Mouse (Mus musculus): ENCODE results near the gene Eif2b3. TPM values are rescaled to one million over a fixed set of nuclear protein-coding genes. Genes with fewer than 3 reads are reported as not detected.

Eif2b3 gene
- total RNA-seq, 2 experiments from 2014 or later: 5.0 to 7.8 TPM

DNA sequence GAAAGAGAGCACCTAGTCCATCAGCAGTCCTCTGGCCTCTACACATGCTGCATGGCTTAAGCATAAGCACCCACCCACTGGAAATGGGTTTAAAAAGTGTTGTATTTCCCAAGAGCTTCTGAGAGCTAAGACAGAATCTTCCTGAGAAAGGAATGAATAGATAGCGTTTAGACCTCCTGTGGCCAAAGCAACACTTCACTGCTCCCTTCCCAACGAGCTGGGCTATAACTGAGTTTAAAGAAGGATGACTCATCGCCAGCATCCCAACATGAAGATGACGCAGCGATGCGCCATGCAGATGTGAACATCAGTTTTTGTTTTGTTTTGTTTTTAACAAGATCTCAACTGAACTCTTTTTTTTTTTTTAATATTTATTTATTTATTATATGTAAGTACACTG is 5.6 kb upstream of the Eif2b3 start:
- ATAC-seq (replicated peaks; ENCODE audit: low FRiP score, poor library complexity, severe bottlenecking): no peak

- ATAC-seq (replicated peaks; ENCODE audit: low FRiP score, poor library complexity, severe bottlenecking): no peak
Observed at GRCm38 (mm10) chr4:117014901-117015415, 4.2 kb upstream of the Eif2b3 start.

DNA sequence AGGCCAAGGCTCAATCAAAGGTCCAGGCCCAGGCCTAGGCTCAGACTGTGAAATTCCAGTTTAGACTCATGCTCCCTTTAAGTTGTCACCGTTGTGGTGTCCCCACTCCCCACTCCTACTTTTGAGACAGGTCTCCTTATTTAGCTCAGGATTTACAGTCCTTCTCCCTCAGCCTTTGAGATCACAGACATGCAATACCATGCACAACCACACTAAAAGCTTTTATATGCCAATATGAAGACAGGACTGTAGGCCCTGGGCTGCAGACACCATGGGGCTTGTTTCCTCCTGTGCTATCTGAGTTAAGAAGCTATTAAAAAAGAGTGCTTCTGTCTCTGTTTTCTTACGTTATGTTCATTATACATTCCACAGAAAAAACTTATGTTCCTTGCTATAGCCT is 1.5 kb upstream of the Eif2b3 start:
- ATAC-seq (replicated peaks; ENCODE audit: low FRiP score, poor library complexity, severe bottlenecking): no peak

- ATAC-seq (replicated peaks; ENCODE audit: low FRiP score, poor library complexity, severe bottlenecking): no peak
Observed at GRCm38 (mm10) chr4:117018327-117018726, 875 bp upstream of the Eif2b3 start.

DNA sequence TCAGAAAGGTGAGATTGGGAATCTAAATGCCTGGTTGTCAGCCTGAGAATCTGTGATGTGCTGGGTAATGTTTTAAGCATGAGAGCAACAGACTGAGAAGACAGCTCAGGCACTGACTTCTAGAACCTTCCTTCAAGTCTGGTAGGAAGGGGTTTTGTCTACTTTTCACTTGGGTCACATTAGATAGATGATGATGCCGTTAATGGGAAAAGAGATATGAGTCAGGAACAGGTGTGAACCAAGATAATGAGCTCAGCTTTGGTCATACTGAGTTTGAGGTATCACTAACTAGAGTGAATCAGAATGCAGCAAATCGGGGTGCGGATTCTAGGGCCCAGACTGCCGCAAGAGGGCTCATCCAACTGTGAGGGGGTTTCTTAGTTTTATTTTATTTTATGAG is 4.3 kb downstream of the Eif2b3 start:
- ATAC-seq (replicated peaks; ENCODE audit: low FRiP score, poor library complexity, severe bottlenecking): no peak

DNA sequence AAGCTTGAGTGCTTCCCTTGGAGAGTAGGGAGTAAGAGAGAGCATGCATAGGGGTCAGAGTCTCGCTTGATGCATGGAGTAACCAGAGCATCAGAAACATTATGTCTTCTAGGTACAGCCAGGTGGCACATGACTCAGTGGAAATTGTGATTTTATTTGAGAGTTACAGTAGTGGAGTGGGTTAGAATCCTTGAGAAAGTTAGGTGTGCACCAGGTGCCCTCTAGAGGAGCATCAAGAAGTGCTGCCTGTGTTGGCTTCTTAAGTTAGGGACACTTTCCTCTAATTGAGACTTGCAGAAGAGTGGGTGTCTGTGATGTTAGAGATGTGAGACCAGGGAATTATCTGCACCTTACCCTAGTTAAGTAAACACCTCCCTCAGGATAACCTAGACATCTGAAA is 11.9 kb downstream of the Eif2b3 start:
- peak; percentile 48; the same call in 1 of the 2 replicates for ATAC-seq (replicated peaks; ENCODE audit: low FRiP score, poor library complexity, severe bottlenecking)

DNA sequence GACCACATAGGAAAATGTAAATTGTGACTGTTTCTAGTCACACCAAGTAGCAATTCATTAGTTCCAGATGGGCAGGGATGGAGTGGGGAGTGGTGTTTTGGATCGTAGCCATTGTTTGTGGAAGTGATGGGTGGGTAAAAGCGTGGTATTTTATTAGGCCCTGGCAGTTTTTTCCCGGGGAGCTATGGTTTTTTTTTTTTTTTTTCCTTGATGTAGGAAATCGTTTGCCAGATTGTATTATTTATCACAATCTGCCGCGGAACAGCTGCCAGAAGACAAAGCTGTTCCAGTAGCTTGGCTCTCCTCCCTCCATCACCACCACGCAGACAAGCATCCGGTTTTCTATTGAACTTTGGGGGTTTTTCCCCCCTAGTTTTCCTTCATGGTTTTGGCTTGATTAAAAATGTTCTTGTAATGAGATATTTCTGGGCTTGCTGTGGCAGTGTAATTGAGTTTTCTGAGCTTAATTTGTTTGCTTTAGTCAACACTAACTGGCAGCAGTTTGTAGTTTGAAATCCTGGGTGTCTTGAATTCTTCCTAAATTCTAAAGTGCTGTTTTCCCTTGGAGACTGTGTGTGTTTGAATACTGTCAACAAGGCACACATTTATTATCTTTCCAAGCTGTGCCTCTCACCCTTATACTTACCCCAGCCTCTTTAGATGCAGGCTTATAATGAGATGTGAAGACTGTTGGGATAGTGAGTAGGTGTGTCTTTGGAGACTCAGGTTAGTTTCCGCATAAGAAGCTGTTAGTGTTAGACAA is 20.9 kb downstream of the Eif2b3 start:
- no peak for ATAC-seq (replicated peaks; ENCODE audit: low FRiP score, poor library complexity, severe bottlenecking)

- ATAC-seq (replicated peaks; ENCODE audit: low FRiP score, poor library complexity, severe bottlenecking): no peak
Observed at GRCm38 (mm10) chr4:117040791-117041190, 21.6 kb downstream of the Eif2b3 start.

GRCm38 (mm10) chr4:117041283-117041721 is 22.1 kb downstream of the Eif2b3 start:
- no peak for ATAC-seq (replicated peaks; ENCODE audit: low FRiP score, poor library complexity, severe bottlenecking)

DNA sequence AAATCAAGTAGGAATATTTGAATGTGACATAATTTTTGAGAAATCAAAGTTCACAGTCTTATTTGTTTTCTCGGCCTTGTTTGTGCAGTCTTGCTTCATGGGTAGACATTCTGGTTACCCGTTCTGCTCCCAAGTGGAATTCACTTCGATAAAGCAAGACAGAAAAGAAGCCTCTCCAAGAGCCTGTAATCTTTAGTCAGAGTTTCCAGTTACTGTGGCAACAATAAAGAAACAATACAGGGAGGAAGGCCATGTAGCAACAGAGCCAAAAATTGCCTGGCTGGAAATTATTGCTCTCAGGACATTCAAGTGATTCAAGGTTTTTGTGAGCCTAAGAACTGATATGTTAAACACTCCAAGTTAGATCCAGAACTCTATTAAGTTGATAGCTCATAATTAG is 29.6 kb downstream of the Eif2b3 start:
- ATAC-seq (replicated peaks; ENCODE audit: low FRiP score, poor library complexity, severe bottlenecking): no peak

DNA sequence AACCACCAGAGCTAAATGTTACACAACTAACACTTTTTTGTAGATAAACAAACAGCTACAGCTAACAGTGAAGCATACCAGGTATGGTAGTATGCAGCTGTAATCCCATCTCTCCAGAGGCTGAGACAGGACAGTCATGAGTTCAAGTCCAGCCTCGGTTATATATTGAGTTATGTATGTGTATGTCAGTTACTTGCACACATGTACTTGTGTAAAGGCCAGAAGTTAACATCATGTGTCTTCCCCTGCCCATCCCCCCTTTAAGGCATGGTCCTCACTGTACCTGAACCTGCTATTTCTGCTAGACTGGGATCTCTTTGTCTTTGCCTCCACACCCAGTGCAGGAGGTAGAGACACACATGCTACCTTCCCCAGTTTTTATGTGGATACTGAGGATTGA is 30.3 kb downstream of the Eif2b3 start:
- no peak for ATAC-seq (replicated peaks; ENCODE audit: low FRiP score, poor library complexity, severe bottlenecking)

DNA sequence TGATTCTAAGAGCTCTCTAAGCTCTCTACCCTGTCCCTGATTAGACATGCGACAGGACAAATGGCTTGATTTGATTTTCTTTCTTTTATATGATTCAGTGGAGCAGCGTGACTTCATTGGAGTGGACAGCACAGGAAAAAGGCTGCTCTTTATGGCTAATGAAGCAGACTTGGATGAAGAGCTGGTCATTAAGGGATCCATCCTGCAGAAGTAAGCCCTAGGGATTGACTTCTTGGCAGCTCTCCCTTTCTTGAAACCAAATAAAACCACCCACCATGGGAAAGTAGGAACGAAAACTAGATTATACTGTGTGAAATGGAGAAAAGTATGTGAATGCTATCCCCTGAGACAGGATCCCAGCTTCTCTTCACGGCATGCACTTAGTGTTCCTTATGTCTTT is 33.4 kb downstream of the Eif2b3 start:
- ATAC-seq (replicated peaks; ENCODE audit: low FRiP score, poor library complexity, severe bottlenecking): no peak

DNA sequence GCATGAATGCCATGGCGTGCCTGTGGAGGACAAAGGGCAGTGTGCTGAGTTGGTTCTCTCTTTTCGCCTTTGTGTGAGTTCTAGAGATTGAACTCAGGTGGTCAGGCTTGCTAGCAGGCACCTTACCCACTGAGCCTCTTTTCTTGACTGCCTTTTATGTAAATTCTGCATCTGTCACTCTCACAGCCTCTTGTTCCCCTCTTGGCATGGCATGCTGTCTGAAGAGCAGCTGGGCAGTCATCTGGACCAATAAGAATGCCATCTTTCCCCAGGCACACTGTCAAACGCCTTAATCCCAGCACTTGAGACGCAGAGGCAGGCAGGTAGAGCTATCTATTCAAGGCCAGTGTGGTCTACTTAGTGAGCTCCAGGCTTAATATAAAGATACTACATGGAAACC is 34.8 kb downstream of the Eif2b3 start:
- no peak for ATAC-seq (replicated peaks; ENCODE audit: low FRiP score, poor library complexity, severe bottlenecking)

DNA sequence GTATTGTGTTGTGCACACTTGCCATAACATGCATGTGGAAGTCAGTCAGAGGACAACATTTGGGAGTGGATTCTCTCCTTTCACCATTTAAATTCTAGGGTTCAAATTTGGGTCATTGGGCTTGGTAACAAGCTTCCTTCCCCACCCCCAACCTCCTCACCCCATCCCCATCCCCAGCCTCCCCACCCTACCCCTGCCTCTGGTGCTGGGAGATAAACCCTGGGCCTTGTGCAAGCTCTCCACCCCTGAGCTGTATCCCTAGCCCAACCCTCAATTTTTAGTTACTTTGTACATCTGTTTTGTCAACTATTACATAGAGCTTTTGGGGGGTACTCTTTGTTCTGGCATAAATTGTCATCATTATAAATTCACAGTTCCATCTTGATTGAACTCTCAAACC is 36.9 kb downstream of the Eif2b3 start:
- peak; percentile 90 for ATAC-seq (replicated peaks; ENCODE audit: low FRiP score, poor library complexity, severe bottlenecking)

- ATAC-seq (replicated peaks; ENCODE audit: low FRiP score, poor library complexity, severe bottlenecking): peak; percentile 58
Observed at GRCm38 (mm10) chr4:117056514-117056913, 37.3 kb downstream of the Eif2b3 start.

GRCm38 (mm10) chr4:117058512-117058911 is 39.3 kb downstream of the Eif2b3 start:
- no peak; the same call in 1 of the 2 replicates for ATAC-seq (replicated peaks; ENCODE audit: low FRiP score, poor library complexity, severe bottlenecking)

DNA sequence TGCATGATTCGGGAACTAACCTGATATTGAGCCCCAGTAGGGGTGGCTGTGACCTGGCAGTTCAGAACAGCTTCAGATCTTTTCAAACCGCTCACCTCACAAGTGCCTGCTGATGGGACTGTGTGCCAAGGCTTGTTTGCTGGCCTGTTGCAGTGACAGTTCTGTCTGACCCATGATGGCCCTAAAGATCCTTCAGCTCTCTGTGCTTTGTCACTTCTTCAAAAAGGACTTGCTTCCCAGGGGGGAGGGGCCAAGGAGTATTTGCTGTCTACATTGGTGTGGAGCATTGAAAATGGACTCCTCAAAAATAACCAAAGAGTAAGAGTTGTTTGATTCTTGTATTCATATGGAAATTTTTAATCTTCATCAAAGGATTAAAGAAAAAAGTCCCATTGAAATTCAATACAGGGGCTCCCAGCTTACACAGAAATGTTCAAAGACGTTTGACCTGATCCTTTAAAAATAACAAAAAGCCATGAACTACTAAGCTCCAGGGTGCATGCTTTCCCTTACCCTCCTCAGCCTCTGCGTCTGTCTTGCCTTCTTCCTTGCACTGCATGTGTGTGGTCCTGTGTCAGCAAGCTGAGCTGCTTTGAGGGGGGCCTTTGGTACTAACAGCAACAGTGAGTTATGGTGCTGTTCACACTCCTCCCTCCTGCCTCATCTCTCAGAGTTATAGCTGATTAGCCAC is 43.6 kb downstream of the Eif2b3 start:
- ATAC-seq (replicated peaks; ENCODE audit: low FRiP score, poor library complexity, severe bottlenecking): no peak

DNA sequence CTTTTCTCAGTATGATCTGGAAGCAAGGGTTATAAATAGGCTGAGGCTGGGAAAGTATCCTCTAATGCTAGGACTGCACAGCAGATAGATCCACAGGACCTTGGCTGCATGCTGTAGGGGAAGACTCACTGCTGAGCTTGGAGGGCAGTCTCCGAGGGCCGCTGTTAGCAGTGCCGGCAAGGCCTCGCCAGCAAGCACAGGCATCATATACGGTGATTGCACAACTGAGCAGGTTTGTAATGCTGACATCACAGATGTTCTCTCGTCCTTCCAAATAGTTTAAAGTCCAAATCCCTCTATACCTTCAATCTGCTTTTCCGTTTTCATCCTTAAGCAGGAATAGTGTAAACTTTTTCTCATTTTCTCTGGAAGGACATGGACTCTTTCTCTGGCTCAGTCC is 48.8 kb downstream of the Eif2b3 start:
- ATAC-seq (replicated peaks; ENCODE audit: low FRiP score, poor library complexity, severe bottlenecking): no peak

- no peak for ATAC-seq (replicated peaks; ENCODE audit: low FRiP score, poor library complexity, severe bottlenecking)
Observed at GRCm38 (mm10) chr4:117069647-117070046, 50.4 kb downstream of the Eif2b3 start.

DNA sequence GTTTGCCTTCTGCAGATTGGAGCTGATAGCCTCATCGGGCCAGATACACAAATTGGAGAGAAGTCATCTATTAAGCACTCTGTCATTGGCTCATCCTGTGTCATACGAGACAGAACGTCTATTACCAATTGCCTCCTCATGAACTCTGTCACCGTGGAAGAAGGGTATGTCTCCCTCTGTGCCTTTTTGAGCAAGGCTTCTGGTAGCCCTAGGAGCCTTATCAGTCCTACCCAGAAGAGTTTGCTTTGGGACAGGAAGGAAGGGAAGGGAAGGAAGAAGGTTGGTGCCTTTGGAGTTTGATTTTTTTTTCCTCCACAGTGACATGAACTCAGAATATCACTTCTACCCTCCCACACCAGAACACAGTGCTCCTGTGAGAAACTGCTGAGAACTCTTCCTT is 51.4 kb downstream of the Eif2b3 start:
- ATAC-seq (replicated peaks; ENCODE audit: low FRiP score, poor library complexity, severe bottlenecking): no peak

GRCm38 (mm10) chr4:117071183-117071582 is 52.0 kb downstream of the Eif2b3 start:
- no peak for ATAC-seq (replicated peaks; ENCODE audit: low FRiP score, poor library complexity, severe bottlenecking)

Data from erythroid progenitor cell, adult 5-6 weeks (primary cell).